Mouse (Mus musculus): ENCODE results near the gene Qser1. TPM values are rescaled to one million over a fixed set of nuclear protein-coding genes. Genes with fewer than 3 reads are reported as not detected.

The Qser1 gene
- polyA plus RNA-seq, 2 experiments: 2.4 to 2.7 TPM

DNA sequence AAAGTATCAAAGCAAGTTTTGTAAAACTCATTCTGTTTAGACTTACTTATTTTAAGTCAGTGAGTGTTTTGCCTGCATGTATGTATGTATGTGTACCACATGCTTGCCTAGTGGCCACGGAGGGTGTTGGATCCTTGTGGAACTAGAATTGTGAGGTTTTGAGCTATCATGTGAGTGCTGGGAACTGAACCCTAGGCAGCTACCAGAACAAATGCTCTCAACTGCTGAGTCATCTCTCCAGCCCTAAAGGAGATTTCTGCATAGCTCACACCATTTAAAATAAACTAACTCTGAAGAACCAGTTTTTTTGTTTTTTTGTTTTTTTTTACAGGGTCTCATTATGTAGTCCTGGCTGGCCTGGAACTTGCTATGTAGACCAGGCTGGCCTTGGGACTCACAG lies 39.7 kb upstream of the Qser1 start:
- TF ChIP-seq CTCF (IDR thresholded peaks at IDR 0.05; ENCODE audit: low read depth) (no peak), EP300 (IDR thresholded peaks at IDR 0.05; ENCODE audit: low read depth) (no peak)
- DNase-seq (ENCODE audit: low read depth in 3 of 3, low spot score in 3 of 3): no peak
- no peaks in the 10 kb centered on the region for H3K27me3 ChIP-seq (ENCODE audit: control insufficient read depth, insufficient read depth, low read length)
- H3K4me2 ChIP-seq (ENCODE audit: low read depth): no peak overlapping the region
- H3K9ac ChIP-seq (replicated peaks): no peak overlapping the region
- H3K27ac ChIP-seq: no peak overlapping the region
- WGBS (ENCODE audit: insufficient replicate concordance): 36% methylated on average over 1 of the region's 1 CpGs
- ATAC-seq (ENCODE audit: insufficient read depth): no peak
- no peaks in the 10 kb centered on the region for H3K4me1 ChIP-seq (replicated peaks; ENCODE audit: control insufficient read depth in 2 of 2, insufficient read depth in 2 of 2, low read length in 1 of 2)
- H3K9me3 ChIP-seq (ENCODE audit: control insufficient read depth, low read length): no peaks in the 10 kb centered on the region
- H3K36me3 ChIP-seq (replicated peaks; ENCODE audit: control insufficient read depth, insufficient read depth, low read depth): no peaks in the 10 kb centered on the region
- no peak overlapping the region for H3K4me3 ChIP-seq (ENCODE audit: insufficient read depth in 1 of 2, low read depth in 2 of 2, low read length in 2 of 2)

DNA sequence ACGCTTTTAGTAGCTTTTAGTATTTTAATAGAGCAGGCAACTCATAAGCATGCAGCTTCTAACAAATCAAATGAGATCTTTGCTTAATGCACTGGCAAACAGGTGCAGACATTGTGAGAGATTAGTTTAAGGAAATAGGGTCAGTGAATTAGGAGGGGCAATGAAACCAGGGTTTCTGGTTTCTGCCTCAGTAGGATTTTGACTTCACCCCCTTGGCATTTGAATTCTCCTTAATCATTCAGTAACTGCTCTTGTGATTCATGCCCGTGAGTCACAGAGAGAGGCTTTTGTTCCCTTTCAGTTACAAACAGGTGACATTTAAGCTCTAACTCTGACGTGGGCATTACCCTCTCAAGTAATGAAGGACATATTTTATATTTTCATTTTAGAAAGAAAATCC lies 39.2 kb upstream of the Qser1 start:
- H3K36me3 ChIP-seq (replicated peaks; ENCODE audit: control insufficient read depth, insufficient read depth, low read depth): no peaks in the 10 kb centered on the region
- no peak overlapping the region for H3K9ac ChIP-seq (replicated peaks)
- no peaks in the 10 kb centered on the region for H3K27me3 ChIP-seq (ENCODE audit: control insufficient read depth, insufficient read depth, low read length)
- ATAC-seq (ENCODE audit: insufficient read depth) (no peak), DNase-seq (ENCODE audit: low read depth in 3 of 3, low spot score in 3 of 3) (no peak)
- TF ChIP-seq CTCF (IDR thresholded peaks at IDR 0.05; ENCODE audit: low read depth): no peak
- TF ChIP-seq EP300 (IDR thresholded peaks at IDR 0.05; ENCODE audit: low read depth): no peak
- H3K4me2 ChIP-seq (ENCODE audit: low read depth): no peak overlapping the region
- 47% methylated on average over 3 of the region's 3 CpGs for WGBS (ENCODE audit: insufficient replicate concordance)
- no peak overlapping the region for H3K4me3 ChIP-seq (ENCODE audit: insufficient read depth in 1 of 2, low read depth in 2 of 2, low read length in 2 of 2)
- no peaks in the 10 kb centered on the region for H3K4me1 ChIP-seq (replicated peaks; ENCODE audit: control insufficient read depth in 2 of 2, insufficient read depth in 2 of 2, low read length in 1 of 2)
- H3K27ac ChIP-seq: no peak overlapping the region
- no peaks in the 10 kb centered on the region for H3K9me3 ChIP-seq (ENCODE audit: control insufficient read depth, low read length)

DNA sequence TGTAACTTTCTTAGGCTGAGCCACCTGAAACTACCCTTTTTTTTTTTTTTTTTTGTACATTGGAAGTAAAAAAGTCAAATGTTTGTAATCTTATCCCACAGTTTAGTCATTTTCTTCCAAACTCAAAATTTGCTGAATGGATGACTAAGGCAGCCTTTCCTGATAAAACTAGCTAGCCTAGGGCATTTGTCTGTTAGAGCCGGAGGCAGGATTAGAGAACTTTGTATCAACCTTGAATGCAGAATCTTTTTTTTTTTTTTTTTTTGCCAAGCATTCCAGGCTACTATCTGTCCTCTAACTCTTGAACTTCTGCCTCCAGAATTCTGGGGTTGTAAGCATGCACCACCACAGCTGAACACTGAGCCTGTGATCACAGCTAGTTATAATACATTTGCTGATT lies 38.3 kb upstream of the Qser1 start:
- H3K4me1 ChIP-seq (replicated peaks; ENCODE audit: control insufficient read depth in 2 of 2, insufficient read depth in 2 of 2, low read length in 1 of 2): no peaks in the 10 kb centered on the region
- no peak overlapping the region for H3K27ac ChIP-seq
- 59% methylated on average over 1 of the region's 1 CpGs for WGBS (ENCODE audit: insufficient replicate concordance)
- ATAC-seq (ENCODE audit: insufficient read depth) (no peak), DNase-seq (ENCODE audit: low read depth in 3 of 3, low spot score in 3 of 3) (no peak)
- no peaks in the 10 kb centered on the region for H3K36me3 ChIP-seq (replicated peaks; ENCODE audit: control insufficient read depth, insufficient read depth, low read depth)
- H3K4me2 ChIP-seq (ENCODE audit: low read depth): no peak overlapping the region
- H3K27me3 ChIP-seq (ENCODE audit: control insufficient read depth, insufficient read depth, low read length): no peaks in the 10 kb centered on the region; the same call in 1 of the 2 replicates
- H3K9me3 ChIP-seq (ENCODE audit: control insufficient read depth, low read length): no peaks in the 10 kb centered on the region
- H3K4me3 ChIP-seq (ENCODE audit: insufficient read depth in 1 of 2, low read depth in 2 of 2, low read length in 2 of 2): no peak overlapping the region
- TF ChIP-seq EP300 (IDR thresholded peaks at IDR 0.05; ENCODE audit: low read depth) (no peak), CTCF (IDR thresholded peaks at IDR 0.05; ENCODE audit: low read depth) (no peak)
- no peak overlapping the region for H3K9ac ChIP-seq (replicated peaks)

DNA sequence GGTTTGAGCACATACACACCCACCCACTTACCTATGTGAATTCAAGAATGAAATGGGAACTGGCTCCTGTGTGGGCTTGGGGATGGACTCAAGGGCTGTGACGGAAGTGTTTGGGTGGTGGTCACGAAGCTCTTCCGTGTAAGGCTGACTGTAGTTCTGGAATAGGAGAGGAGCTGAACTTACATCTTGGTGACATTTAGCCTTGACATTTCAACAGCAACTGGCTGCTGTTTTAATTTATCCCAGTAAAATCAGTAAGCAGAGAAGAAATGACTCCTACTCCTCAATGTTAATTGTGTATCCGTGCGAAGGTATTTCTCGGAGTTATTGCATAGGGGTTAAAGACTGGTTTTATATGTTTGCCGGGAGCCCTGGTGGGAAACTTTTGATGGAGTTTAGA lies 36.0 kb upstream of the Qser1 start:
- ATAC-seq (ENCODE audit: insufficient read depth): no peak
- no peak for TF ChIP-seq CTCF (IDR thresholded peaks at IDR 0.05; ENCODE audit: low read depth)
- TF ChIP-seq EP300 (IDR thresholded peaks at IDR 0.05; ENCODE audit: low read depth): no peak

DNA sequence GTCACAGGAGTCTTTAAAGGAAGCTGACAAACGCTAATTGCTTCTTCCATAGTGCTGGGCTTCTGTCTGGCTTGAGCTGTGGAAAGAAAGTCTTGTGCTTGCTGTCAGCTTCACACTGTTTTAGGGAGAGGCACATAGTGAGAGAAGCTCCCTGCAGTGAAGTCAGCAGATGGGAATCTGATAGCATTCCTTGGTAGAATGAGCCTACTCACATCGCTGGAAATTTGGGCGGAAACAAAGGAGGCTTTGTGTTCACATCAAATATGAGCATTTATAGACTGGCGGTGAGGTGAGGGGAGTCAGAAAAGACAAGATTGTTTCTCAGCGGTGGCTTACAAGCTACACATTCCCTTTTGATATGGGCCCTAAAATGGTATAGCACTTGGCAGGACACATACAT lies 35.1 kb upstream of the Qser1 start:
- no peak overlapping the region for H3K4me2 ChIP-seq (ENCODE audit: low read depth)
- DNase-seq (ENCODE audit: low read depth in 3 of 3, low spot score in 3 of 3): no peak
- no peaks in the 10 kb centered on the region for H3K9me3 ChIP-seq (ENCODE audit: control insufficient read depth, low read length)
- H3K27me3 ChIP-seq (ENCODE audit: control insufficient read depth, insufficient read depth, low read length): peaks cover 9% of the 10 kb centered on the region
- no peak overlapping the region for H3K9ac ChIP-seq (replicated peaks)
- H3K36me3 ChIP-seq (replicated peaks; ENCODE audit: control insufficient read depth, insufficient read depth, low read depth): no peaks in the 10 kb centered on the region
- peaks cover 0 to 5% of the 10 kb centered on the region in 2 experiments; a peak in 2 of 4 replicates for H3K4me1 ChIP-seq (replicated peaks; ENCODE audit: control insufficient read depth in 2 of 2, insufficient read depth in 2 of 2, low read length in 1 of 2)
- TF ChIP-seq EP300 (IDR thresholded peaks at IDR 0.05; ENCODE audit: low read depth): no peak
- ATAC-seq (ENCODE audit: insufficient read depth): no peak
- WGBS (ENCODE audit: insufficient replicate concordance): 41% methylated on average over 5 of the region's 5 CpGs
- no peak overlapping the region for H3K27ac ChIP-seq
- no peak overlapping the region for H3K4me3 ChIP-seq (ENCODE audit: insufficient read depth in 1 of 2, low read depth in 2 of 2, low read length in 2 of 2)

More for the DNA sequence above, 36.0 kb upstream of the Qser1 start:
- Histone ChIP-seq H3K36me3 (replicated peaks; ENCODE audit: control insufficient read depth, insufficient read depth, low read depth) (no peaks in the 10 kb centered on the region), H3K4me2 (ENCODE audit: low read depth) (no peak overlapping the region), H3K27ac (no peak overlapping the region), H3K4me3 (ENCODE audit: insufficient read depth in 1 of 2, low read depth in 2 of 2, low read length in 2 of 2) (no peak overlapping the region), H3K9me3 (ENCODE audit: control insufficient read depth, low read length) (no peaks in the 10 kb centered on the region), H3K4me1 (replicated peaks; ENCODE audit: control insufficient read depth in 2 of 2, insufficient read depth in 2 of 2, low read length in 1 of 2) (peaks cover 0 to 5% of the 10 kb centered on the region in 2 experiments; a peak in 2 of 4 replicates), H3K27me3 (ENCODE audit: control insufficient read depth, insufficient read depth, low read length) (peaks cover 9% of the 10 kb centered on the region), H3K9ac (replicated peaks) (no peak overlapping the region)
- 69% methylated on average over 7 of the region's 7 CpGs for WGBS (ENCODE audit: insufficient replicate concordance)
- no peak for DNase-seq (ENCODE audit: low read depth in 3 of 3, low spot score in 3 of 3)

Measured in liver, embryonic 14.5 days (tissue).